Mouse (Mus musculus): Measurements from ENCODE around the gene Papola. TPM values are rescaled to one million over a fixed set of nuclear protein-coding genes. Genes with fewer than 3 reads are reported as not detected.

The Papola gene
- 196 and 230 TPM in 2 replicates for polyA plus RNA-seq (2015; fragmentation: Nextera tagmentation; extraction: Ambion mirVana)

- Histone ChIP-seq H3K27me3 (replicated peaks; ENCODE audit: control insufficient read depth, insufficient read depth, low read length) (no peaks in the 10 kb centered on the region), H3K27ac (ENCODE audit: low read length) (peak within 1 kb of the TSS; percentile 96), H3K4me2 (ENCODE audit: low read length) (peak within 1 kb of the TSS; percentile 88), H3K4me3 (replicated peaks; ENCODE audit: low read length) (peak within 1 kb of the TSS; percentile 86), H3K9ac (replicated peaks; ENCODE audit: low read depth, low read length) (peak within 1 kb of the TSS; percentile 82), H3K4me1 (replicated peaks; ENCODE audit: control insufficient read depth, insufficient read depth, low read length) (peaks cover 18% of the 10 kb centered on the region), H3K36me3 (ENCODE audit: control insufficient read depth, insufficient read depth) (no peaks in the 10 kb centered on the region), H3K9me3 (ENCODE audit: control insufficient read depth, low read length) (no peaks in the 10 kb centered on the region)
- peak; percentile 97 for ATAC-seq
- under 1% methylated on average over 65 of the region's 85 CpGs for WGBS
These were observed at the start of gene Papola for GRCm38 (mm10) chr12:105784196-105784999. TSS of gene Papola (plus strand) at chr12:105784694.

- Histone ChIP-seq H3K4me1 (replicated peaks; ENCODE audit: control insufficient read depth, insufficient read depth, low read length) (no peaks in the 10 kb centered on the region), H3K4me2 (ENCODE audit: low read length) (no peak overlapping the region), H3K27me3 (replicated peaks; ENCODE audit: control insufficient read depth, insufficient read depth, low read length) (no peaks in the 10 kb centered on the region), H3K36me3 (ENCODE audit: control insufficient read depth, insufficient read depth) (no peaks in the 10 kb centered on the region), H3K27ac (ENCODE audit: low read length) (no peak overlapping the region), H3K9me3 (ENCODE audit: control insufficient read depth, low read length) (no peaks in the 10 kb centered on the region), H3K9ac (replicated peaks; ENCODE audit: low read depth, low read length) (no peak overlapping the region), H3K4me3 (replicated peaks; ENCODE audit: low read length) (no peak overlapping the region)
- ATAC-seq: no peak
- WGBS: 78% methylated on average over 7 of the region's 7 CpGs
These were observed 49.1 kb upstream of the Papola start for GRCm38 (mm10) chr12:105735226-105735888.

- Histone ChIP-seq H3K36me3 (ENCODE audit: control insufficient read depth, insufficient read depth) (no peaks in the 10 kb centered on the region), H3K27ac (ENCODE audit: low read length) (no peak overlapping the region), H3K4me1 (replicated peaks; ENCODE audit: control insufficient read depth, insufficient read depth, low read length) (no peaks in the 10 kb centered on the region), H3K4me2 (ENCODE audit: low read length) (no peak overlapping the region), H3K9me3 (ENCODE audit: control insufficient read depth, low read length) (no peaks in the 10 kb centered on the region), H3K4me3 (replicated peaks; ENCODE audit: low read length) (no peak overlapping the region), H3K9ac (replicated peaks; ENCODE audit: low read depth, low read length) (no peak overlapping the region), H3K27me3 (replicated peaks; ENCODE audit: control insufficient read depth, insufficient read depth, low read length) (no peaks in the 10 kb centered on the region)
- ATAC-seq: no peak
- WGBS: 91% methylated on average over 6 of the region's 6 CpGs
These were observed 48.6 kb upstream of the Papola start for GRCm38 (mm10) chr12:105735889-105736251.

GRCm38 (mm10) chr12:105738316-105739096, 46.0 kb upstream of the Papola start:
- Histone ChIP-seq H3K4me3 (replicated peaks; ENCODE audit: low read length) (no peak overlapping the region), H3K9ac (replicated peaks; ENCODE audit: low read depth, low read length) (no peak overlapping the region), H3K36me3 (ENCODE audit: control insufficient read depth, insufficient read depth) (no peaks in the 10 kb centered on the region), H3K4me1 (replicated peaks; ENCODE audit: control insufficient read depth, insufficient read depth, low read length) (no peaks in the 10 kb centered on the region), H3K9me3 (ENCODE audit: control insufficient read depth, low read length) (no peaks in the 10 kb centered on the region), H3K27ac (ENCODE audit: low read length) (no peak overlapping the region), H3K27me3 (replicated peaks; ENCODE audit: control insufficient read depth, insufficient read depth, low read length) (no peaks in the 10 kb centered on the region), H3K4me2 (ENCODE audit: low read length) (no peak overlapping the region)
- WGBS: 89% methylated on average over 15 of the region's 15 CpGs
- ATAC-seq: no peak

DNA sequence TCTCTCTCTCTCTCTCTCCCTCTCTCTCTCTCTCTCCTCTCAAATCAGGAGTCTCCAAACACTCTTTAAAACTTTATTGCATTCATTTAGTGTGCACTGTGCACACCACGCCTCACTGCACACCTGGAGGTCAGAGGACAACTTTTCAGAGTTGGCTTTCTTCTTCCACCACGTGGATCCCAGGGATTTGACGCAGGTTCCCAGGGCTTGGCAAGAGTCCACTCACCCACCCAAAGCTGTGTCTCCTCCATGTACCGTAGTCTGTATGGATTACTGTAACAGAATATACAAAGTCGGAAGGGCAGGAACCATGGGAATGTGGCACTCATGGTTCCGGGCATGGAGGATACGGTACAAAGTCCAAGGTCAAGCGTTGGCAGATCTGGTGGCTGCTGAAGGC, 44.8 kb upstream of the Papola start:
- no peak for ATAC-seq
- no peak overlapping the region for H3K4me3 ChIP-seq (replicated peaks; ENCODE audit: low read length)
- H3K27ac ChIP-seq (ENCODE audit: low read length): no peak overlapping the region
- no peaks in the 10 kb centered on the region for H3K36me3 ChIP-seq (ENCODE audit: control insufficient read depth, insufficient read depth)
- no peaks in the 10 kb centered on the region for H3K4me1 ChIP-seq (replicated peaks; ENCODE audit: control insufficient read depth, insufficient read depth, low read length)
- H3K9me3 ChIP-seq (ENCODE audit: control insufficient read depth, low read length): no peaks in the 10 kb centered on the region
- H3K27me3 ChIP-seq (replicated peaks; ENCODE audit: control insufficient read depth, insufficient read depth, low read length): no peaks in the 10 kb centered on the region
- no peak overlapping the region for H3K9ac ChIP-seq (replicated peaks; ENCODE audit: low read depth, low read length)
- WGBS: 93% methylated on average over 8 of the region's 8 CpGs
- no peak overlapping the region for H3K4me2 ChIP-seq (ENCODE audit: low read length)

DNA sequence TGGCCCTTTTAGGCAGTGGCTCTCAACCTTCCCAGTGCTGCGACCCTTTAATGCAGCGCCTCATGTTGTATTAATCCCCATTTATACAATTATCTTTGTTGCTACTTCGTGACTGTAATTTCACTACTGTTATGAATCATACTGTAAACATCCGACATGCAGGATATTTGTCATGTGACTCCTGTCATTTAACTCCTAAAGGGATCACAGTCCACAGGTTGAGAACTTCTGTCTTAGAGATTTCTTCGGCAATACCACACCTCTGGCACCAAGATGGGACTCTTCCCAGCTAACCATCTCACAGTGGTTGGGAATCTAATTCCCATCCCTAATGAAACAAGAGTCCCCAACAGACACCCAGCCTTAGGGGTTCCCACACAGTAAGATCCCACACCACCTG, 36.4 kb upstream of the Papola start:
- H3K4me3 ChIP-seq (replicated peaks; ENCODE audit: low read length): no peak overlapping the region
- ATAC-seq: no peak
- no peaks in the 10 kb centered on the region for H3K9me3 ChIP-seq (ENCODE audit: control insufficient read depth, low read length)
- H3K36me3 ChIP-seq (ENCODE audit: control insufficient read depth, insufficient read depth): no peaks in the 10 kb centered on the region
- H3K4me1 ChIP-seq (replicated peaks; ENCODE audit: control insufficient read depth, insufficient read depth, low read length): no peaks in the 10 kb centered on the region
- no peak overlapping the region for H3K27ac ChIP-seq (ENCODE audit: low read length)
- no peaks in the 10 kb centered on the region for H3K27me3 ChIP-seq (replicated peaks; ENCODE audit: control insufficient read depth, insufficient read depth, low read length)
- no peak overlapping the region for H3K9ac ChIP-seq (replicated peaks; ENCODE audit: low read depth, low read length)
- no peak overlapping the region for H3K4me2 ChIP-seq (ENCODE audit: low read length)
- WGBS: 91% methylated on average over 5 of the region's 5 CpGs

DNA sequence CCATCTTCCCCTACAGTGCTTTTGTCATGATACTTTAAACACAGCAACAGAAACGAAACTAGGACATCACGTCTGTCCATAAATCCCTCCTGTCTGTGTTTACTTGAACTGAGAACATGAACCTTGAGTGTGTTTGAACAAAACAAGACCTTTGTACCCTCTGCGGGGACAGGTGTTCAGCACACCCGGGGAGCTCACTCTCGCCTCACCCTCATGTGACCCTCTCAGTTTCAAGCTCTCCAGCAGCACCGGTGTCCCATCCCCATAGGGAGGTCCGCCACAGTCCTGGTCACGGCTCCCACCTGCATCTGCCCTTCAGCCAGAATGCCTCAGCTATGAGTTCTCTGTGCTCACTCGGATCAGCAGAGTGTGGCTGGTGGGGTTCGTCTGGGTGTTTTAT, 30.7 kb upstream of the Papola start:
- no peak for ATAC-seq
- 94% methylated on average over 10 of the region's 10 CpGs for WGBS

DNA sequence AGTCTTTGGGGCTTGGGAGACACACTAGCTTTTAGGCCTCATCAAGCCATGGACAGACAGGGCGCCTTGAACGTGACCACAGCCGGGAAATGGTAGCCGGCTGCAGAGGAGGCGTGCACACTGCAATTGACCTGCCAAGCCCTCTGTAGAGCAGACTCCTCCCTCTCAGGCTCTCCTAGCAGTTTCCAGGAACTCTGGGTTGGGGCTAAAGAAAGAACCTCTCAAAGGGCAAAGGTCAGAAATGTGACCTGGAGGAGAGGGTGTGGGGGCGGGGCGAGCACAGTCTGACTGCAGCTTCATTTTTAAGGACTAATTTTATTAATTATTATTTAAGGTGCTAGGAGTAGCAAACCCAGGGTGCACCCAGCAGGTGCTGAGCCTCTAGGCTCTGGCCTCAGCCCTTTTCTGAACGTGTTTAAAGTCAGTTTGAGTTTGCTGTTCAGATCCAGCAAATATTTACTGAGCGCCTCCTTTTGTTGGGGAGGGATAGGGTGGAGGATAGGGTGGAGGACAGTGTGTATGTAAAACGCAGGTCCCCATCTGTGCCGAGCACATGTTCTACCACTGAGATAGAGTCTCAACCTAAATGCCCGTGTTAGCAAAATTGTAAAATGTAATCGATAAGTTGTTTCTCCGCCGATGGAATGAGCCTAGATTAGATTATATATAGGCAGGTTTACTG, 26.5 kb upstream of the Papola start:
- H3K9ac ChIP-seq (replicated peaks; ENCODE audit: low read depth, low read length): no peak overlapping the region
- H3K27me3 ChIP-seq (replicated peaks; ENCODE audit: control insufficient read depth, insufficient read depth, low read length): no peaks in the 10 kb centered on the region
- no peak overlapping the region for H3K4me3 ChIP-seq (replicated peaks; ENCODE audit: low read length)
- H3K4me2 ChIP-seq (ENCODE audit: low read length): no peak overlapping the region
- no peak overlapping the region for H3K27ac ChIP-seq (ENCODE audit: low read length)
- H3K4me1 ChIP-seq (replicated peaks; ENCODE audit: control insufficient read depth, insufficient read depth, low read length): no peaks in the 10 kb centered on the region
- WGBS: 58% methylated on average over 15 of the region's 15 CpGs
- no peaks in the 10 kb centered on the region for H3K36me3 ChIP-seq (ENCODE audit: control insufficient read depth, insufficient read depth)
- ATAC-seq: no peak
- H3K9me3 ChIP-seq (ENCODE audit: control insufficient read depth, low read length): no peaks in the 10 kb centered on the region

More for the DNA sequence above, 30.7 kb upstream of the Papola start:
- Histone ChIP-seq H3K4me3 (replicated peaks; ENCODE audit: low read length) (no peak overlapping the region), H3K36me3 (ENCODE audit: control insufficient read depth, insufficient read depth) (no peaks in the 10 kb centered on the region), H3K27me3 (replicated peaks; ENCODE audit: control insufficient read depth, insufficient read depth, low read length) (no peaks in the 10 kb centered on the region), H3K27ac (ENCODE audit: low read length) (no peak overlapping the region), H3K4me2 (ENCODE audit: low read length) (no peak overlapping the region), H3K4me1 (replicated peaks; ENCODE audit: control insufficient read depth, insufficient read depth, low read length) (no peaks in the 10 kb centered on the region), H3K9ac (replicated peaks; ENCODE audit: low read depth, low read length) (no peak overlapping the region), H3K9me3 (ENCODE audit: control insufficient read depth, low read length) (no peaks in the 10 kb centered on the region)

DNA sequence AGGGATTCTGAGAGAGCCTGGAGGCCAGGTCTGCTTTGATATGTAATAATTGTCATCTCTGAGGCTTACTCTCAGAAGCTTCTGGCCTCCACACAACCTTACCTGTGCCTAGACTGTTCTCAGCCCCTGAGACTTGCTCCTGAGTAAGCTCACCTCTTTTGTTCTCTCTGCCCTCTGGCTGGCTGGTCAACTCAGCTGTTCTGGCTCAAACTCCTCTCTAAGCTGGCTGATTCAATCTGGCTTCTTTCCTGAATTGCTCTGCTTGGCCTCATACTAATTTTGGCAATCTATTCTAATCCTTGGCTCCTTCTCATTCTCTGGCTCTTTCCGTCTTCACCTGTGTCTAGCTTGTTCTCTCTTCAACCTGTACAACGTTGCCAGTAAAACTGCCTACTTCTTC, 25.6 kb upstream of the Papola start:
- no peaks in the 10 kb centered on the region for H3K27me3 ChIP-seq (replicated peaks; ENCODE audit: control insufficient read depth, insufficient read depth, low read length)

More for the DNA sequence above, 25.6 kb upstream of the Papola start:
- H3K9me3 ChIP-seq (ENCODE audit: control insufficient read depth, low read length): no peaks in the 10 kb centered on the region
- WGBS: 81% methylated on average over 2 of the region's 2 CpGs
- H3K36me3 ChIP-seq (ENCODE audit: control insufficient read depth, insufficient read depth): no peaks in the 10 kb centered on the region
- H3K4me1 ChIP-seq (replicated peaks; ENCODE audit: control insufficient read depth, insufficient read depth, low read length): no peaks in the 10 kb centered on the region
- ATAC-seq: no peak
- no peak overlapping the region for H3K27ac ChIP-seq (ENCODE audit: low read length)
- no peak overlapping the region for H3K9ac ChIP-seq (replicated peaks; ENCODE audit: low read depth, low read length)
- H3K4me2 ChIP-seq (ENCODE audit: low read length): no peak overlapping the region
- no peak overlapping the region for H3K4me3 ChIP-seq (replicated peaks; ENCODE audit: low read length)
